Mouse (Mus musculus) megakaryocyte, embryonic 14.5 days (primary cell): ENCODE measurements at regions not wholly inside any gene's neighbourhood (a gene's known extent, or its start where the extent isn't known, plus 50 kb on each side); places are given as distances from the start of the nearest gene placed in this dataset.

Experiments used
- FLI1 ChIP-seq: IDR thresholded peaks from 2 replicates; pipeline ENCODE4 v1.6.1; 2012; ENCODE audit warnings: low read length, inconsistent platforms, mixed read lengths
- GATA1 ChIP-seq: IDR thresholded peaks from 3 replicates; pipeline ENCODE4 v1.6.1; 2012; ENCODE audit warnings: mixed read lengths, low read length, inconsistent platforms, borderline replicate concordance

GRCm38 (mm10) chr12:107770516-107770836 is 232.9 kb downstream of the Bcl11b start:
- TF ChIP-seq GATA1 (no peak), FLI1 (no peak)
